ENCODE assay signal across 21 mouse cellular contexts in genomic region chr5:135493095-135493494, GRCm38 (mm10). TPM values are rescaled to one million over a fixed set of nuclear protein-coding genes. Genes with fewer than 3 reads are reported as not detected.
DNase-seq lines count a peak whose midpoint lies in the region; ATAC-seq and TF ChIP-seq lines count a peak whose summit lies in the region.
"Had no signal": no experiment of that assay in that cellular context is flagged by ENCODE, and none has a peak within 500 bp of the region (broad histone marks: within the 10 kb centered on the region; RNA-seq: fewer than 3 reads in every experiment).

No protein-coding gene starts in this region.

- no peak for TF ChIP-seq CTCF in ES-Bruce4 (IDR thresholded peaks at IDR 0.05; ENCODE audit: low read depth, low read length)

- H3K27me3 ChIP-seq in hindbrain, embryonic 10.5 days (ENCODE audit: insufficient read depth, poor library complexity, severe bottlenecking): no peaks in the 10 kb centered on the region
- no peaks in the 10 kb centered on the region for H3K27me3 ChIP-seq in hindbrain, embryonic 16.5 days (replicated peaks; ENCODE audit: control insufficient read depth, insufficient read depth, low read length)
- no peaks in the 10 kb centered on the region for H3K27me3 ChIP-seq in ES-Bruce4 (ENCODE audit: control insufficient read depth, insufficient read depth, low read length, poor library complexity, severe bottlenecking)
- H3K27me3 ChIP-seq: heart, embryonic 15.5 days; hindbrain, embryonic 12.5 days; neural tube, embryonic 13.5 days had no signal

- no peak for ATAC-seq in hindbrain, embryonic 16.5 days
- ATAC-seq: activated CD4-positive, CD25-positive, alpha-beta regulatory T cell, adult 4 months; lung, postnatal 0 days had no signal

- H3K4me2 ChIP-seq in hindbrain, embryonic 16.5 days (ENCODE audit: low read length): no peak overlapping the region
- H3K4me2 ChIP-seq: heart, embryonic 15.5 days; hindbrain, embryonic 12.5 days; neural tube, embryonic 13.5 days had no signal

- H3K9me3 ChIP-seq in hindbrain, embryonic 10.5 days: no peaks in the 10 kb centered on the region
- H3K9me3 ChIP-seq in hindbrain, embryonic 16.5 days (ENCODE audit: control insufficient read depth, low read length): no peaks in the 10 kb centered on the region
- no peaks in the 10 kb centered on the region for H3K9me3 ChIP-seq in ES-Bruce4 (replicated peaks; ENCODE audit: control insufficient read depth, insufficient read depth, low read length, poor library complexity, severe bottlenecking)
- H3K9me3 ChIP-seq: embryonic facial prominence, embryonic 10.5 days; heart, embryonic 15.5 days; hindbrain, embryonic 12.5 days; neural tube, embryonic 13.5 days had no signal

- no peak overlapping the region for H3K9ac ChIP-seq in hindbrain, embryonic 16.5 days (ENCODE audit: low read depth, low read length)
- H3K9ac ChIP-seq in ES-Bruce4 (ENCODE audit: low read depth, poor library complexity, severe bottlenecking): no peak overlapping the region
- H3K9ac ChIP-seq: heart, embryonic 15.5 days; hindbrain, embryonic 12.5 days; neural tube, embryonic 13.5 days had no signal

- H3K4me3 ChIP-seq in hindbrain, embryonic 10.5 days: no peak overlapping the region
- H3K4me3 ChIP-seq in hindbrain, embryonic 16.5 days (ENCODE audit: low read length): no peak overlapping the region
- H3K4me3 ChIP-seq in ES-Bruce4 (ENCODE audit: low read depth, low read length): no peak overlapping the region
- H3K4me3 ChIP-seq: embryonic facial prominence, embryonic 10.5 days; heart, embryonic 15.5 days; hindbrain, embryonic 12.5 days; layer of hippocampus, adult 2 months; megakaryocyte, embryonic 14.5 days; neural tube, embryonic 13.5 days had no signal

- TF ChIP-seq EP300 in ES-Bruce4 (IDR thresholded peaks at IDR 0.05; ENCODE audit: insufficient read depth, low read depth, low read length): peak; percentile 98

- peak; percentile 65 for DNase-seq in adrenal gland, postnatal 10 days
- no peak for DNase-seq in adrenal gland, postnatal 25 days
- DNase-seq in hindbrain, embryonic 10.5 days (ENCODE audit: low spot score): no peak
- peak; percentile 79 for DNase-seq in adipocyte (ENCODE audit: low spot score)
- no peak for DNase-seq in layer of hippocampus, adult 11-12 months (ENCODE audit: low spot score)
- DNase-seq: cerebellum, adult 11-12 months; kidney, postnatal 10 days; midbrain, embryonic 14.5 days; right cerebral cortex, postnatal 14 days; spleen, adult 18-20 months; thymus, postnatal 36 days had no signal

- H3K36me3 ChIP-seq in hindbrain, embryonic 10.5 days: no peaks in the 10 kb centered on the region
- H3K36me3 ChIP-seq in hindbrain, embryonic 16.5 days (ENCODE audit: control insufficient read depth, insufficient read depth, low read length): no peaks in the 10 kb centered on the region
- H3K36me3 ChIP-seq in ES-Bruce4 (ENCODE audit: control insufficient read depth, insufficient read depth, low read length, poor library complexity, severe bottlenecking): no peaks in the 10 kb centered on the region
- H3K36me3 ChIP-seq: embryonic facial prominence, embryonic 10.5 days; heart, embryonic 15.5 days; hindbrain, embryonic 12.5 days; neural tube, embryonic 13.5 days had no signal

- 87% methylated on average over 3 of the region's 3 CpGs for WGBS in hindbrain, embryonic 10.5 days
- 80% methylated on average over 3 of the region's 3 CpGs for WGBS in hindbrain, embryonic 16.5 days

- H3K27ac ChIP-seq in hindbrain, embryonic 10.5 days: 0 out of 2 replicates have a peak overlapping the region, but pooled peaks have one; percentile 23
- H3K27ac ChIP-seq in hindbrain, embryonic 16.5 days (ENCODE audit: low read depth, low read length): no peak overlapping the region
- H3K27ac ChIP-seq in ES-Bruce4 (ENCODE audit: insufficient read depth, low read length): peak overlapping the region; percentile 97
- H3K27ac ChIP-seq: embryonic facial prominence, embryonic 10.5 days; heart, embryonic 15.5 days; hindbrain, embryonic 12.5 days; layer of hippocampus, adult 2 months; neural tube, embryonic 13.5 days had no signal

- no peak for TF ChIP-seq POLR2A in ES-Bruce4 (IDR thresholded peaks at IDR 0.05; ENCODE audit: insufficient read depth, low read length)

- H3K4me1 ChIP-seq in hindbrain, embryonic 10.5 days (replicated peaks): peaks cover 27% of the 10 kb centered on the region
- peaks cover 11% of the 10 kb centered on the region for H3K4me1 ChIP-seq in hindbrain, embryonic 16.5 days (ENCODE audit: control insufficient read depth, insufficient read depth, low read depth, low read length)
- H3K4me1 ChIP-seq in ES-Bruce4 (ENCODE audit: control insufficient read depth, insufficient read depth, low read length): peaks cover 2% of the 10 kb centered on the region

RNA-seq across cellular contexts. Expression of gene Hip1, which starts 51.8 kb away (rescaled TPM):
- 10 to 100 TPM; 33.7 to 39.3 TPM for total RNA-seq in adrenal gland, postnatal 10 days (2021)
- total RNA-seq in adrenal gland, postnatal 25 days (2021): 24.3 and 27.1 TPM in 2 replicates
- polyA plus RNA-seq in hindbrain, embryonic 10.5 days (2016; fragmentation: Nextera tagmentation; extraction: Ambion mirVana): 51.3 and 65.6 TPM in 2 replicates
- polyA plus RNA-seq in hindbrain, embryonic 16.5 days (2015; fragmentation: Nextera tagmentation; extraction: Ambion mirVana): 35.3 and 44.6 TPM in 2 replicates
- polyA plus RNA-seq in ES-Bruce4 (2011; ENCODE audit: insufficient read depth, insufficient read length, low read depth, missing spikeins): 51.6 and 63.2 TPM in 2 replicates

Comparison
In these comparisons a context has a peak if more than half of its experiments do, and no peak if none do; other contexts are left out.
1. DNase-seq: peak in adrenal gland, postnatal 10 days (single experiment) and adipocyte (single experiment); none in adrenal gland, postnatal 25 days (single experiment), hindbrain, embryonic 10.5 days (single experiment) and layer of hippocampus, adult 11-12 months (single experiment).